Mouse (Mus musculus): Measurements from ENCODE around the gene Kng1. TPM values are rescaled to one million over a fixed set of nuclear protein-coding genes. Genes with fewer than 3 reads are reported as not detected.
"Not testable (repeated sequence)": the region's sequence is repeated elsewhere in the genome, so short reads cannot be mapped to it uniquely, and the experiment has no call there.

The Kng1 gene
- 0.23 and 0.60 TPM in 2 replicates for polyA plus RNA-seq (2012; rRNA removed)
- polyA plus RNA-seq (2014; fragmentation: Nextera tagmentation; extraction: Ambion mirVana), result 0.14 TPM in 1 of 2 replicates, not detected in the other

GRCm38 (mm10) chr16:23057668-23058447 lies at the start of gene Kng1:
Gene Kng1 (plus strand): TSS chr16:23057865.
- H3K27ac ChIP-seq (replicated peaks; ENCODE audit: low read depth, low read length); H3K27me3 ChIP-seq (ENCODE audit: control insufficient read depth, insufficient read depth, low read length); H3K4me3 ChIP-seq (replicated peaks; ENCODE audit: low read length); ATAC-seq (ENCODE audit: low FRiP score, low read depth); H3K9ac ChIP-seq (ENCODE audit: low read depth, low read length, severe bottlenecking); DNase-seq (ENCODE audit: low spot score); H3K4me1 ChIP-seq (ENCODE audit: control insufficient read depth, insufficient read depth, low read length); H3K9me3 ChIP-seq (ENCODE audit: control insufficient read depth, low read length); H3K36me3 ChIP-seq (ENCODE audit: control insufficient read depth, insufficient read depth, low read length); H3K4me2 ChIP-seq (replicated peaks; ENCODE audit: low read depth, low read length, severe bottlenecking): not testable (repeated sequence)
- 63% methylated on average over 1 of the region's 1 CpGs for WGBS

GRCm38 (mm10) chr16:23013786-23014185 lies 43.9 kb upstream of the Kng1 start:
- not testable (repeated sequence) for H3K9ac ChIP-seq (ENCODE audit: low read depth, low read length, severe bottlenecking); DNase-seq (ENCODE audit: low spot score); H3K4me1 ChIP-seq (ENCODE audit: control insufficient read depth, insufficient read depth, low read length); H3K4me3 ChIP-seq (replicated peaks; ENCODE audit: low read length); H3K36me3 ChIP-seq (ENCODE audit: control insufficient read depth, insufficient read depth, low read length); H3K27me3 ChIP-seq (ENCODE audit: control insufficient read depth, insufficient read depth, low read length); H3K27ac ChIP-seq (replicated peaks; ENCODE audit: low read depth, low read length); H3K9me3 ChIP-seq (ENCODE audit: control insufficient read depth, low read length); H3K4me2 ChIP-seq (replicated peaks; ENCODE audit: low read depth, low read length, severe bottlenecking); ATAC-seq (ENCODE audit: low FRiP score, low read depth)
- WGBS, result 34% methylated on average over 2 of the region's 2 CpGs

DNA sequence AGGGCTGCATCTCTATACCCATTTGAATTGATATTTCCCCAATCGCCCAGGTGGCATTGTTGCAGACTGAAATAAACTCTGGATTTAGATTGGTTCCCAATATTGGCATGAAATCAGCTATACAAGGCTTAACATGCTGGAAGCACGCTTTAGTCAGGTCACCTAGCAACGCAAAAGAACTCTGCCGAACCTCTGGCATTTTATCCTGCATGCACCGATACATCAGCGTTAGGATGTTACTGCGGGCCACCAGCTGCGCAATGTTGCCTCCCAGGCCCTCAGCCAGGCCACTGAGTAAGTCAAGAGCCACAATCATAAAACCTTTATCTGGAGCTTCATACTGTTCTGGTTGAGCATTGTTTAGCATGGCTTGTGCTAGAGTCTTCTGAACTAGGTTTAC lies 43.0 kb upstream of the Kng1 start:
- not testable (repeated sequence) for H3K4me3 ChIP-seq (replicated peaks; ENCODE audit: low read length); H3K4me1 ChIP-seq (ENCODE audit: control insufficient read depth, insufficient read depth, low read length); H3K9ac ChIP-seq (ENCODE audit: low read depth, low read length, severe bottlenecking); H3K27me3 ChIP-seq (ENCODE audit: control insufficient read depth, insufficient read depth, low read length); H3K27ac ChIP-seq (replicated peaks; ENCODE audit: low read depth, low read length); DNase-seq (ENCODE audit: low spot score); H3K36me3 ChIP-seq (ENCODE audit: control insufficient read depth, insufficient read depth, low read length); H3K4me2 ChIP-seq (replicated peaks; ENCODE audit: low read depth, low read length, severe bottlenecking); ATAC-seq (ENCODE audit: low FRiP score, low read depth); H3K9me3 ChIP-seq (ENCODE audit: control insufficient read depth, low read length)
- 86% methylated on average over 8 of the region's 8 CpGs for WGBS

DNA sequence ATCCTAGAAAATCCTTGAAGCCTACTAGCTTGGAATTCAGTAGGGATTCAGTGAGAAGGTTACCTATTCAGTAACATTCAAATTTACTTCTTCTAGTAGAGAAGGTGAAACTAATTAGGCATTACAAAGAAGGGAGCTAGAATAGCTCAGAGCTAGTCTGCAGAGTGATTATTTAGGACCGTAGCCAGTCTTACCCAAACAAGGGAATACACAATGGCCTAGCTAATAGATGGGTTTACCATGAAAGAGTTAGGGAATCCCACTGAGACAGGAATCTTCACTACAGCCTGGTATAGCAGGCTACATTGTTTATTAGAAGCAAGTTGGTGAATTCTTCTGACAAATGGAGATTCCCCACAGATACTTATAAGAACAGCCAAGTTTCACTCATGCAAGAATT lies 37.1 kb upstream of the Kng1 start:
- not testable (repeated sequence) for H3K4me1 ChIP-seq (ENCODE audit: control insufficient read depth, insufficient read depth, low read length); DNase-seq (ENCODE audit: low spot score); H3K4me3 ChIP-seq (replicated peaks; ENCODE audit: low read length); H3K27me3 ChIP-seq (ENCODE audit: control insufficient read depth, insufficient read depth, low read length); ATAC-seq (ENCODE audit: low FRiP score, low read depth); H3K4me2 ChIP-seq (replicated peaks; ENCODE audit: low read depth, low read length, severe bottlenecking); H3K27ac ChIP-seq (replicated peaks; ENCODE audit: low read depth, low read length); H3K9ac ChIP-seq (ENCODE audit: low read depth, low read length, severe bottlenecking); H3K36me3 ChIP-seq (ENCODE audit: control insufficient read depth, insufficient read depth, low read length); H3K9me3 ChIP-seq (ENCODE audit: control insufficient read depth, low read length)
- 30% methylated on average over 1 of the region's 1 CpGs for WGBS

- H3K4me2 ChIP-seq (replicated peaks; ENCODE audit: low read depth, low read length, severe bottlenecking), result no peak overlapping the region
- no peaks in the 10 kb centered on the region for H3K27me3 ChIP-seq (ENCODE audit: control insufficient read depth, insufficient read depth, low read length)
- no peak overlapping the region for H3K4me3 ChIP-seq (replicated peaks; ENCODE audit: low read length)
- TF ChIP-seq POLR2A (IDR thresholded peaks at IDR 0.05; ENCODE audit: borderline replicate concordance, extremely low read depth, insufficient read depth, insufficient read length), result no peak
- H3K9ac ChIP-seq (ENCODE audit: low read depth, low read length, severe bottlenecking), result no peak overlapping the region
- no peaks in the 10 kb centered on the region for H3K36me3 ChIP-seq (ENCODE audit: control insufficient read depth, insufficient read depth, low read length)
- no peaks in the 10 kb centered on the region for H3K4me1 ChIP-seq (ENCODE audit: control insufficient read depth, insufficient read depth, low read length)
- no peaks in the 10 kb centered on the region for H3K9me3 ChIP-seq (ENCODE audit: control insufficient read depth, low read length)
- DNase-seq (ENCODE audit: low spot score) (no peak), ATAC-seq (ENCODE audit: low FRiP score, low read depth) (no peak)
- 78% methylated on average over 6 of the region's 6 CpGs for WGBS
- H3K27ac ChIP-seq (replicated peaks; ENCODE audit: low read depth, low read length), result no peak overlapping the region
Observed at GRCm38 (mm10) chr16:23025111-23025510, 32.6 kb upstream of the Kng1 start.

DNA sequence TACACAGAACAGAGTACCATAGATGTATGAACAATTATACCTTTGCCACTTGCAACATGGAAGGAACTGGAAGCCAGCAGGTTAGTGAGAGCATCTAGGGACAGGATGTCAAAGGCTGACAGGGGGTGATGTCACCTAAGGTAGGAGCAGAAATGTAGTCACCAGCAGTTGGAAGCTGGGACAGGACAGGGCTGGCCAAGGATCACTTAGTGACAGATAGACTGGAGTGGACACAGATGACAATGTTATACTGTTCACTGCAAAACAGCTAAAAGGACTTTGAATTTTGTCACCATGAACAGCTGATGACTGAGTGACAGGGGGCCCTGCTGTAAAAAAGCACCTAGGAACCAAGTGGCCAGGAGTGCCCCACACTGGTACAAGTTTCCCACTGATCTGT lies 31.1 kb upstream of the Kng1 start:
- no peak for TF ChIP-seq POLR2A (IDR thresholded peaks at IDR 0.05; ENCODE audit: borderline replicate concordance, extremely low read depth, insufficient read depth, insufficient read length)
- no peak overlapping the region for H3K27ac ChIP-seq (replicated peaks; ENCODE audit: low read depth, low read length)
- ATAC-seq (ENCODE audit: low FRiP score, low read depth) (no peak), DNase-seq (ENCODE audit: low spot score) (no peak)
- H3K9me3 ChIP-seq (ENCODE audit: control insufficient read depth, low read length), result no peaks in the 10 kb centered on the region
- no peak overlapping the region for H3K9ac ChIP-seq (ENCODE audit: low read depth, low read length, severe bottlenecking)
- no peak overlapping the region for H3K4me2 ChIP-seq (replicated peaks; ENCODE audit: low read depth, low read length, severe bottlenecking)
- H3K27me3 ChIP-seq (ENCODE audit: control insufficient read depth, insufficient read depth, low read length), result no peaks in the 10 kb centered on the region
- H3K4me3 ChIP-seq (replicated peaks; ENCODE audit: low read length), result no peak overlapping the region
- H3K4me1 ChIP-seq (ENCODE audit: control insufficient read depth, insufficient read depth, low read length), result no peaks in the 10 kb centered on the region
- H3K36me3 ChIP-seq (ENCODE audit: control insufficient read depth, insufficient read depth, low read length), result no peaks in the 10 kb centered on the region

DNA sequence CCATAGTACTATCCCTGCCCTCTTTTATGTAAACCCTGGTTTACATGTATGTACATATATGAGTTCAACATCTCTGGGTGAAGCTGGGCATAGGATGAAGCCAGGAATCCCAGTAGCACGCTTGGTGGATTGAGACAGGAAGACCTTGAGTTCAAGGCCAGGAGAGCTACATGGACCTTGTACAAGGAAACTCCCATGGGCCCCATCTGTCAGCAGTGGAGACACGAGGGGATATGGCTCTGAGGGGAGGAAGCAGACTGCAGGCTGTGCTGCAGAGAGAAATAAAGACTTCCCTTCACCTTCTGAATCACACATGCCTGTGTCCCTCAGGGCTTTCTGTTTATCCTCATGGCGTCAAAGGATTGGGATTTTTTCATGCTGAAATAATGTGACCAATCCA lies 30.3 kb upstream of the Kng1 start:
- H3K9me3 ChIP-seq (ENCODE audit: control insufficient read depth, low read length); DNase-seq (ENCODE audit: low spot score); H3K9ac ChIP-seq (ENCODE audit: low read depth, low read length, severe bottlenecking); H3K27me3 ChIP-seq (ENCODE audit: control insufficient read depth, insufficient read depth, low read length); ATAC-seq (ENCODE audit: low FRiP score, low read depth); H3K27ac ChIP-seq (replicated peaks; ENCODE audit: low read depth, low read length); H3K36me3 ChIP-seq (ENCODE audit: control insufficient read depth, insufficient read depth, low read length); H3K4me1 ChIP-seq (ENCODE audit: control insufficient read depth, insufficient read depth, low read length); H3K4me2 ChIP-seq (replicated peaks; ENCODE audit: low read depth, low read length, severe bottlenecking); H3K4me3 ChIP-seq (replicated peaks; ENCODE audit: low read length): not testable (repeated sequence)
- WGBS, result 60% methylated on average over 3 of the region's 3 CpGs

DNA sequence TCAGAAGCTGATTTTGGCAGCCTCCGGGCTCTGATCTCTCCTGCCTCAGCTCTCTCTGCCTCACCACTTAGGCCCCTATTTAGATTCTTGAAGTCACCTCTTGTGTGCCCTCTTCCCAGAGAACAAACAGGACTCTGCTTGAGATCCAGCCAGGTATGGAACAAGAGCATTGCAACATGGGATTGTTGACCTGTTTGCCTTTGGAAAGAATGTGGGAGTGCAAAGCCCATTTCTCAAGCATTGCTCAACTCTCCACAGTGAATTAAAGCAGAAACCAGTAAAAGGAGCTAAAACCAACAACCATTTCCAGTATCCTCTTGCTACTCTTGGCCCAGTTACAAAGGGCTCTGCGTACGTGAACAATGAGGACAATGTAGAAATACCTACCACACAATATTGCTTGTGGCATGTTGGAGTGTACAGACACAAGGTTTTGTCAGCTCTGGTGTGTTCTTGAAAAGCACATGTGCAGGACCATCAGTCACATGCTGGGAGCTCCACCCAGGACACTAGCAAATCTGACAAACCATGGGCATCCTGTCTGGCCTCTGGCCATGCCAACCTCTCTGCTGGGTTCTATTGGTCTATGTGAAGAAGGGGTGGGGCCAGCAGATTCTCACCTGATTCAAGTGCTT lies 28.6 kb upstream of the Kng1 start, which contains the start of gene Kng2:
Kng2 (minus strand) TSS at position 517 of the 635 bp plus-strand sequence.
- H3K4me1 ChIP-seq (ENCODE audit: control insufficient read depth, insufficient read depth, low read length); DNase-seq (ENCODE audit: low spot score); H3K4me2 ChIP-seq (replicated peaks; ENCODE audit: low read depth, low read length, severe bottlenecking); ATAC-seq (ENCODE audit: low FRiP score, low read depth); H3K9ac ChIP-seq (ENCODE audit: low read depth, low read length, severe bottlenecking); H3K27ac ChIP-seq (replicated peaks; ENCODE audit: low read depth, low read length); H3K36me3 ChIP-seq (ENCODE audit: control insufficient read depth, insufficient read depth, low read length); H3K4me3 ChIP-seq (replicated peaks; ENCODE audit: low read length); H3K27me3 ChIP-seq (ENCODE audit: control insufficient read depth, insufficient read depth, low read length); H3K9me3 ChIP-seq (ENCODE audit: control insufficient read depth, low read length): not testable (repeated sequence)
- 65% methylated on average over 3 of the region's 3 CpGs for WGBS
